Mouse (Mus musculus): ENCODE measurements at regions not wholly inside any gene's neighbourhood (a gene's known extent, or its start where the extent isn't known, plus 50 kb on each side); places are given as distances from the start of the nearest gene placed in this dataset.

- DNase-seq, result no peak
Measured at GRCm38 (mm10) chr6:89259406-89259994, 102.9 kb downstream of the Plxna1 start.

- no peak for DNase-seq
Measured at GRCm38 (mm10) chr6:89262958-89263357, 99.5 kb downstream of the Plxna1 start.

- no peak for DNase-seq
Measured at GRCm38 (mm10) chr6:89265296-89265695, 97.1 kb downstream of the Plxna1 start.
